Mouse (Mus musculus) lung, postnatal 25 days (tissue): ENCODE data around the gene Zfp3.

Experiments
- DNase-seq: peaks from one replicate; pipeline ENCODE4 v3.0.0; 2022; ENCODE audit warnings: low spot score

Gene Zfp3

DNA sequence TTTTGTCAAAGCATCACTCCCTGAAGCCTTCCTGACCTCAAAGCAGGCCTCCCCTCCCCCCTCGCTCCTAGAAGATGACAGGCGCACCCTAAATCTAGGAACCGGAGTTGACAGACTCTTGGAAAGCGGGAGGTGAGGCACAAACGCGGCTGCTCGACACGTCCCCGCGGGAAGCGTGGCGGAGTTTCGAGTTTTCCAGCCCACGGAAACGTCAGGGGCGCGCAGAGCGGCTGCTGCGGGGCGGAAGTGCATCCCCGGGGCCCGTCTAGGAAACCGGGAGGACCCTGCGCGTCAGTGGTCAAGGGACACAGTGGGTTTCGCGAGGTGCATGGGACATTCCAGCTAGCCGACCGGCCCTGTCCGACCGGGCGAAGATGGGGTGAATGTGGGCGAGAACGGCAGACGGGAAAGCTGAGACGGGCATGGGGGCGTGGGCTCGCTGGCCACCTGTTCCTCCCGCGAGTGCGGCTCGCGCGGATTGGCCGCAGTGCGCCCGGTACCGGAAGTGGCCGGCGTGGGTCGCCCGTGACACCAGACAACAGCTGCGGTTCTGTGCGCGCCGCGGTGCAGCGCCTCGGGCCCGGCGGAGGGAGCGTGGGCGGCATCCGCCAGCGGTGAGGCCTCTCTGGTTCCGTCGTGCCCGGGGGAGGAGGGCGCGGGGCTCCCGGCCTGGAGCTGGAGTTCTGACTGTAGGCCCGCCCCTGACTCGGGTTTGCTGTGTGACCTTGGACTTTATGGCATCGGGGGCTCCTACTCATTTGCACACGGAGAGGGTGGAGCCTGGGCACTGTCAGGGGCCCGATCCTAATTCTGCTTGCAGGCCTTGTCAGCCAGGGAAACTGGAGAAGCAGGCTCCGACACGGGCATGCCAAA lies at the start of gene Zfp3:
TSS of gene Zfp3 (plus strand) at position 274 of the 873 bp plus-strand sequence.
- DNase-seq, result peak; percentile 78

DNA sequence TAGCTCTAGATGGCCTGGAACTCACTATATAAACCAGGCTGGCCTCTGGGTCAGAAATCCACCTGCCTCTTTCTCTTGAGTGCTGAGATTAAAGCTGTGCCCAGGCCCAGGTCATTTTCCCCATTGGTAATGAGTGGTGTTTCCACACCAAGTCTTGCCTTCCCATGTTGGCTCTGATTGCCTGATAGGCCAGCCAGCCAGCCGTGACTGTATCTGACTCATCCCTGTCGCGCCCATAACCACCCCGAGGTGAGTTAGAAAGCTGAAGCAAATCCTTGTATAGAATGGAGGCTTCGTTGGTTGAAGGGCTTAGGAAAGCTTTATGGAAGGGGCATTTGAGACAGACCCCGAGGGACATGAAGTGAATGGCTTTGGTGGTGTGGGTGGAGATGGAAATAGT lies 48.2 kb upstream of the Zfp3 start:
- no peak for DNase-seq

DNA sequence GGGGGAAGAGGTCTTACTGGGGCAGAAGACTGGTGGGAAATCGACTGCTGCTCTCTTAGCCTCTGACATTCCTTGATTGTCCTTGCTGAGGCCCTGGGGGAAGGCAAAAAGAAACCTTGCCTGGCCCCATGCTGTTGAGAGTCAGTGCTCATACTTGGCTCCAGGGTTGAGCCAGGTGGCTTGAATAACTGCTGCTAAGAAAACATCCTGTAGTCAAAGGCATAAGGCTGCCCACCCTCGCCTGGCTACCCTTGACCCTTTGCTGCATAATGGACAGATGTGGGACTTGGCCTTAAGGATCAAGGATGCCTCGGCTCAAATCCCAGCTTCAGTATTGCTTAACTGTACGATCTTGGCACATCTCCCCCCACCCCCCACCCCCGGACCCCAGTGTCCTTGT lies 45.5 kb upstream of the Zfp3 start:
- DNase-seq, result no peak

DNA sequence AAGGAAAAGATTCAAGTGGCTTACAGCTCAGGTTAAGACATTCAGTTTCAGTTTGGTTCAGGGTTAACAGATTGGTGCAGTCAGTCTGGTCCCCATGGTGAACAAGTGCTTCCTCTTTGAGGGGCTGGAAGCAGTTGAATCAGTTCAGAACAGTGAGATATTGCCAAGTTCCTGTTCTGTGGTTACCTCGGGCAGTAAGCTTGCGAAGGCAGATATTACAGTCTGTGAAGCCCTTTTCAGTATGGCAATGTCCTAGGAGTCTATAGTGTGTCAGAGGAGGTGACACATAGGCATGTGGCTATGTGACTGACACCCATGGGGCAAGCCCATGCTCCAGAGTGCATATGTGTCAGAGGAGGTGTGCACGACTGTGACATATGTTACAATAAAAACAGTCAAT lies 43.4 kb upstream of the Zfp3 start:
- peak; percentile 50 for DNase-seq

DNA sequence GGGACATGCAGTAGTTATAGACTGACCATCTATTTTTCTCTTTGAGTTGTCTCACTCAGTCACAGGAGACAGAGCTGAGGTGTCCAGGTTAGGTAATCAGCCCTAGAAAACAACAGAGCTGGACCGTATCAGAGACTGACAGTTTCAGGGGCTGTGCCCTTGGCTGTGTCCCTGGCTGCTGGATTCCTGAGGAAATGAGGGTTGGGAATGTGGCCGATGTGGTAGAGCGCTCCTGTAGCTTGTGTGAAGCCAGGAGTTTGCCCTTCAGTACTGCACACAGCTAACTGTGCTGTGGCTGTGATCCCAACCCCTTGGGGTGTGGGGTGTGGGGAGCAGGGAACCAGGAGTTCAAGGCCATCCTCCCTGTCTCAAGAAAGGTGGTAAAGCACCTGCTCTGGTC lies 42.9 kb upstream of the Zfp3 start:
- DNase-seq, result no peak

DNA sequence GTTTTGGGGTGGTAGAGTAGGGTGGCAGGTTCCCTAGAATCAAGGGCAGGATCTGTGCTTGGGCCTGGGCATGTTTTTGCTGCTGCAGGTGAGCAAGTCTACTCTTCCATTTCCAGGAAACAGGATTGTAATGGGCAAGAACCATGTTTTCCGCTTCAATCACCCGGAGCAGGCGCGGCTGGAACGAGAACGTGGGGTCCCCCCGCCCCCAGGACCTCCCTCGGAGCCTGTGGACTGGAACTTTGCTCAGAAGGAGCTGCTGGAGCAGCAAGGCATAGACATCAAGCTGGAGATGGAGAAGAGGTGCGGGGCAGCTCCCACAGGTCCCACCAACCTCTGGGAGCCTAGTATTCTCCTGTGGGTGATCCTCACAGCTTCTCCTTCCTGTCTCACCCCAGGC lies 39.3 kb upstream of the Zfp3 start:
- DNase-seq, result no peak

DNA sequence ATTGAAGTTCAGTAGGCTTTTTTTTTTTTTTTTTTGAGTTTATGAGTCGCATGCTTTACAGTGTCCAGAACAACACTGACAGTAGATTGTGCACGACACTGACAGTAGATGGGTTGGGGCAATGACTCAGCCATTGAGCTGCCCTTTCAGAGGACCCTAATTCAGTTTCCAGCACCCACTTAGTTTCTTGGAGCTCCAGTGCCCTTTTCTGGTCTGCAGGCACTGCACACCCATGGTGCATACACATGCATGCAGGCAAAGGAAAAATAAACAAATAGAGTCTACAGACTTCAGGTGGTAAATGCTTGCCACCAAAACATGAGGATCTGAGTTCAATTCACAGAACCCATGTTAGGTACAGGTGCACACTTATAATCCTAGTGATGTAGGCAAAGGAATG lies 37.4 kb upstream of the Zfp3 start:
- DNase-seq, result no peak

DNA sequence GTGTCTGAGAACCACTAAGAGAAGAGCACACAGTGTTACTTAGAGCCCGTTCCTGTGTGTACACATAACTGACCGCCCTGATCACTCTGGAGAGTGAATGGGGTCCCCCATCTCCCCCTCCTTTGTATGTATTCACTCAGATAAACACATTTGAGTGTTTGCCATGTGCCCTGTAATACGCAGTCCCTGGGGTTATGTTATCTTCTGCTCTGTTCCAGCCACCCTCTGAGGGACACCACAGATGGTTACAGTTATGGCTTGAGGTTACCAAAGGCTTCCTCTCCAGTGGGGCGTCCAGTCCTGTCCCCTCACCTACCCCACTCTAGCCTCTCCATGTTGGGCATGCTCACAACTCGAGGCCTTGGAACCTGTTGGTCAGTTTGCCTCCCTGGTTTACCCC lies 36.6 kb upstream of the Zfp3 start:
- DNase-seq, result no peak

DNA sequence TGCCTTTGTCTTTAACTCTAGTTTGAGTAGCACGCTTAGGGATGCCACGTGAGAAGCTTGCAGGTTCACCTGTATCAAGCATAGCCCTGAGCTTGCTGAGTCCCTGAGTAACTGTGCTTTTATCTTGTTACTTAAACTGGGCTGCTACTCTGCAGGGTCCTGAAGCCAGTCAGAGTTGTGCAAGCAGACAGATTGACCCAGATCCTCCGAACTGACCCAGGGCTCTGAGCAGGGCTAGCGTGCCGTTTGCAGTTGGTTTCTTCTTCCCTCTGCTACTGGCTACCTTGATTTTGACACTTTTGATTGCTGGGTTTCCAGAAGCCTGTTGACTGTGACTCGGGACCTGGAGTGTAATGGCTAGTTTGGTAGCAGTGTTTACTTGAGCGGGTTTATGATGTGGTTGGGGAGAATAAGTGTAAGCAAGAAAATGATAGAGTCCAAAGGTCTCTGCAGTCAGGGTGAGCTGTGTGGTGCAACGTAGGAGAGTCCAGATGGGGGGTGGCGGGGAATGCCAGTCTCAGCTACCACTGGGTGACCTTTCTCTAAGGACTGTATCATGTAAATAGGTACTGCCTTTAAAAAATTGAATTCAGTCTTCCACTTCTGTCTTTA lies 33.5 kb upstream of the Zfp3 start:
- no peak for DNase-seq

DNA sequence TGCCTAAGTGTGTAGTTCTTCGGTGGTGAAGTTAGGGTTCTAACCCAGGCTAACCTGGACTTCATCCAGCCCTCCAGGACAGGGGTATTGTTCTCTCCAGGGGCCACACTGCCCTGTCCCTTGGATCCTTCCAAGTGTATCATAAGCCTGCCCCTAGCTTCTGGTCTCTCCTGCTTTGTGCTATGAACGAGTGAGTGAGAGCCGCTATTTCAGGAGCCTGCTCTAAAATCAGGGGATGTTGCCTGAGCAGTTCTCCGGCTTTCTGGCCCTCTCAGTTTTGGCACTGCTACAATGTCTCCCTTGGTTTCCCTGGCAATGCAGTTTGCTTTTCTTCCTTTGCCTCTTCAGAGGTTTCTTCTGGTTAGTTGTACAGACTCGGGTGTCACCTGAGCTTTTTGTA lies 32.8 kb upstream of the Zfp3 start:
- no peak for DNase-seq

DNA sequence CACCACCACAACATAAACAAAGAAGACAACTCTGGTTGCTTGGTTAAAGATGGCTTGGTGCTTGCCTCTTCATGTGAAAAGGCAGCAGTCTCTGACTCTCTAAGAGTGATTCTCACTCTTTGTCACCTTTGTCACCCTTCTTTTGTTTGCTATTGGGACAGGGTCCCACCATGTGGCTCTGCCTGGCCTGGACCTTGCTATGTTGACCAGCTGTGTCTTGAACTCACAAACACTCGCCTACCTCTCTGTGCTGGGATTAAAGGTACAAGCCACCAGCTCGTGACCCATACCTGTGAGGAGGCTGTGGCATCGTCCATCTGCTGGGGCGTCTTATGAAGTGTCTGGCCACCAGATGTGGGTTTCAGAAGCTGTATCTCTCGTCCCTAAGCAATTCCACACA lies 30.8 kb upstream of the Zfp3 start:
- no peak for DNase-seq

DNA sequence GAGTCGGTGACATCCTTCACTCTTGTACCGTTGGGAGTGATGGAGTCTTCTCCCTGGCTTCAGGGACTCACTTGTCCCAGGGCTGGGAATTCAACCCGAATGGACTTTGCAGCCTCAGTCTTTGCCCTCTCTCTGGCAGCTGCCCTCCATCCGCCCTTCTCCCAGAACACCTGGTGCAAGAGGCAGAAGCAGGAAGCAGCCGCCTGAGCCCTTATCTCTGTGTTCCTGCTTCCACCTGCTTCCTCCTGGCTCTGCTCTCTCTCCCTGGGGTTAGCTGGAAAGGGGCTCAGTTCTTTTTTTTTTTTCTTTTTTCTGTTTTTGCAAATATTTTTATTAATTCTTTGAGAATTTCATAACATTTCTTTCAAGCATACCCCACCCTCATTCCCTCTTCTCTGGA lies 26.3 kb upstream of the Zfp3 start:
- DNase-seq, result no peak

DNA sequence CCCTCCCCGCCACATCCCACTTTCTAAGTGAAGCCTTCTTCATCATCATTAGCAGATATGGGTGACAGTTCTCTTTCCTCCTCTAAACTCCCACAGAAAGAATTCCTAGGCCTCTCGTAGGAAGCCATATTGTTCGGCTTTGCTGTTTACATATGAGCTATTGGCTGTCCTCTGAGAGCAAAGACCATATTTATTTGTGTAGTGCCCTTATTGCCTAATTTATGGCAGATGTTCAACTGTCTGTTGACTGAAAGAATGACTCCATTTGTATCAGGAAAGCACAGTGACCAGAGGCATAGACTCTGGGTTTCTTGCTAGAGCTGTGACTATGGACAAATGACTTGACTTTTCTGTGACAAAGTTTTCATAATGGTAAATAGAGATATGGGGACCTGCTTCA lies 22.4 kb upstream of the Zfp3 start:
- no peak for DNase-seq

DNA sequence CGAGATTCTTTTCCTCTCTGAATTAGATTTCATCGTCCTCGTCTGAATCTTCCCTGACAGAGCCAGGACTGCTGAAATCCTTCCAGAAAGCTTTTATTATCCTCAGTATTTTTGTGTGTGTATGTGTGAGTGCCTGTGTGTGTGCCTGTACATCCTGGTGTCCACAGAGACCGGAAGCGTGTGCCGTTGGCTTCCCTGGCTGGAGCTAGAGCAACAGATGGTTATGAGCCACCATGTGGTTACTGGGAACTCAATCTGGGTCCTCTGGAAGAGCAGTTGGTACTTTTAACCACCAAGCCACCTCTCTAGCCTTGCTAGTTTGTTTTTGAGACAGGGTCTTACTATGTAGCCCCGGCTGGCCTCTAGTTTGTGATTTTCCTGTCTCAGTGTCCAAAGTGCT lies 21.9 kb upstream of the Zfp3 start:
- DNase-seq, result no peak

DNA sequence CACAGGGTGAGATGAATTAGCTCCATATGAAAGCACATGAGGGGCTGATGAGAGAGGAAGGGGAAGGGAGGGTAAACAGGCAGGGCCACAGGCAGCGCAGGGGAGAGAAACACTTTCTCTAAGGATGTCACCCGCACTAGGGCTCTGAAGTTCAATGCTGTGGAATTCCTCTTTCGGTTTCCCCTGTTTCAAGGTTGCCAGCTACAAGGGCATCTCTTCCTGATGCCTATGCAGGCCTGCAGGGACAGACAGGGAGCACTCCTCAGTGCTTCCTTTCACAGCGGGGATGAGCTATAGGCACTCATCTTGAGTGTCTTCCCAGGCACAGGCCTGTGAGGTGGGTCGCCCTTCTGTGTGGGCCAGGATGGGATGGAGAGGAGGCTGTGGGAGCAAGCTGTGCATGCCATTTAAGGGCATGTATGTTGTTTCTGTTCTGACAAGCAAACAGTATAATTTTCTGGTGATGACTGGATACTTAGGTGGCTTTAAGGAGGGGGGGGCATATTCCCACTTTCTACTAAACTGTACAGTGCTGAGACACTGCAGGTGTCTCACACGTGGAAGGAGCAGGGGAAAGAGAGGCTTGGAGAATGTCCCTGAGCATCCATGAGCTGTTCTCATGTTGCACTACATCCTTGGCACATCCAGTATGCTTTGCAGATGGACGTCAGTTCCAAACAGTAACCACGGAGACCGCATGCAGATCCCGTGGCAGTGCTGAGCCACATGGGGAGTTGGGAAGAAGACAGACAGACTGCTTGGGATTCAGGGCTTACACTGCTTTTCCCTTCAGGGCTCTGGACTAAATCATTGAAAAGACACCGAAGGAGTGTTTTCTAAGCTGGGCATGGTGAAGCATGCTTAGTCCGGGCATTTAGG lies 21.2 kb upstream of the Zfp3 start:
- no peak for DNase-seq

DNA sequence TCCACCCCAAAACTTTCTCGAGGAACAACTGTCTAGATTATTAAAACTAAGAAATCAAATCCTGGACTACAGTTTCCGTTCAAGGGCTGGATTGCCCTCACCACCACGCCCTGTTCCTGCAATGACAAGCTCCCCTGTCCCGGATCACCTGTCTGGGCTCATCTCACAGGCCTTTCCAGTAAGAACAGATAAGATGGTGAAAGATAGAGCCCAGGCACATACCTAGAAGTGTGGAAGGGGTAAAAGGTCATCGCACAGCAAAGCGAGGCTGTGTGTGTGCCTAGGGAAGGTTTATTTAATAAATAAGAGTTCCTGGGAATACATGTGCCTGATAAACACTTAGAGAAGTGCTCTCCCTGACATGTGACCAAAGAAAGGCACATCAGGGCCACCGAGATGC lies 18.4 kb upstream of the Zfp3 start:
- no peak for DNase-seq

DNA sequence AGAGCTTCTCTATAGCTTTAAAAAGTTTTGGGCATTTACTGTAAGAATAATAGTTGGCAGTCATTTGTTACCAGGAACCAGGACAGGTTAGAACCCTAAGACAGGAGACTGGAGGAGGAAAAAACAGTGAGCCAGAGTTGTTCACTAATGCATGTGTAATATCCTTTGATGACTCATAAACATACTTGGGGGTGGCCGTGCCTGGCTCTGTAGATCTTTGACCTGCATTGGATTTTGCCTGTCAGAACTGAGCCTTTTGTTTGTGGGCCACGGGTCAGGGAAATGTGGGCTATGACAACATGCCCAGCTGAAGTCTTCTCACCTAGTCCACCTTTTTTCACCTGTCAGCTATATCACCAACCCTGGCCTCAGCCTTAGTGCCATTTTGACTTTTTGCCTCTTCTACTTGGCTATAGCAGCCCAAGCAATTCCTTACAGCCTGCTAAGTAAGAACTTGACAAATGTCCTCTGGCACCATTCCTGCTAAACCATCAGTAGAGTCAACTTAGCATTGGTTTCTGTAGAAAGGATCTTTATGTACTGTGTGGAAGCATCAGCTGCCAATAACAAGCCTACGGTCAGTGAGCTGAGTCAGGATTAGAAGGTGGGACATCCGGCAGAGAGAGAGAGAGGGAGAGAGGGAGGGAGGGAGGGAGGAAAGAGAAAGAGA lies 16.0 kb upstream of the Zfp3 start:
- no peak for DNase-seq

DNA sequence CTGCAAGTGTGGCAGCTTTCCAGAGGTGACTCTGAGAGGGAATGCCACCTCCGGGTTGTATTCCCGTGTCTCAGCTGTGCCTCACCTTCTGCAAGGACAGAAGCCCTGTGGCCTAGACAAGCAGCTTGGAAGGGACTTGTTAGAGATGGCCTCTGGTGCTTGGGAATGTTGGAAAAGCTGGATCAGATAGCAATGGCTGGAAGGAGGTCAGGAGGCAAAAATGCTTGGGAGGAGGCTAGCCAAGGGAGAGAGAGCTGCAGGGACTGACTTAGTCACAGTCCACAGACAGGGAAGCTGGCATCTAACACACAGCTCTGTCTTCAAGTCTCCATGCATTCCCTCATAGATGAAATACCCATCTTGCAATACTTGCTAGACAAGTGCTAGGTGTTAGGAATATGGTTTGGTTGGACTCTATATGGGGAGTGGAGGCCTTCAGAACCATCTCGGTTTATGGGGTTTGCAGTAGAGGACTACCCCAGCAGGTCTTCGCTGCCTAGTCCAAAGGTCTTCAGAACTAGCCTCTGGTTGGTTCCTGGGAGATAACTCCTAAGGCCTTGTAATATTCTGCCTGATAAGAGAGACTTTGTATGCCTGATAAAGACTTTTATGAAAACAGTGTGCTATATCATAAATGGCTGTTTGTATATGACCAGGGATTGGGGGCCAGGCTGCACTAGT lies 11.5 kb upstream of the Zfp3 start:
- no peak for DNase-seq

DNA sequence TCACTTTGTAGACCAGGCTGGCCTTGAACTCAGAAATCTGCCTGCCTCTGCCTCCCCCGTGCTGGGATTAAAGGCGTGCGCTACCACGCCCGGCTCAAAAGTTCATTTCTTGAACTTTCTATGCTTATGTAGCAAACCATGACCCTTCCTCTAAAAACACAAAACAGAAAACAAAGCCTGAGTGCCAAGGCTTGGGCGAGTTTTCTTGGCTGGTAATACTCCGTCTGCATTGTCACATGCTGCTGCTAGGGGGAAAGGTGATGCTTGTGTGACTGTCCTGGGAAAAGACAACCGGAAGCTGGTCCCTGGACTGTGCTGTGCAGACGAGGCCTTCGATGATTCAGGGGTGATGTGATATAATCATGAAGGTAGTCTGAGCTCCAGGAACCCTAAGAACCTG lies 10.9 kb upstream of the Zfp3 start:
- no peak for DNase-seq

DNA sequence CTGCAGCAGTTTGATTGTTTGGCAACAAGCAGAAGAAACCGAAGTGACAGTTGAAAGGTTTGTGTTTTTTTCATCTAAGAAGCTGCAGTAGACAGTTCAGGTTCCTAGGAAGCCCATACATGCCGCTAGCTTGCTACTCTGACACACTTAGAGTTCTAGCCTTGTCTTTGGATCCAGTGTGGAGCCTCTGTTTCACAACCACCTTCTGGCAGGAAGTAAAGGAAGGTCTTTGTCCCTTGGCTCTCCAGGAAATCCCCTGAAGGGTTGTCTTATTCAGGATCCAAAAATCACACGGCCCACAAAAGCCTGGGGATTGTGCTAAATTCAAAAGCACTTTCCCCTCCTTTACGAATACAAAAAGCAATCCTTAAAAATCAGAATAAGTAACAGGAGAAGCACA lies 9.5 kb upstream of the Zfp3 start:
- DNase-seq, result no peak

DNA sequence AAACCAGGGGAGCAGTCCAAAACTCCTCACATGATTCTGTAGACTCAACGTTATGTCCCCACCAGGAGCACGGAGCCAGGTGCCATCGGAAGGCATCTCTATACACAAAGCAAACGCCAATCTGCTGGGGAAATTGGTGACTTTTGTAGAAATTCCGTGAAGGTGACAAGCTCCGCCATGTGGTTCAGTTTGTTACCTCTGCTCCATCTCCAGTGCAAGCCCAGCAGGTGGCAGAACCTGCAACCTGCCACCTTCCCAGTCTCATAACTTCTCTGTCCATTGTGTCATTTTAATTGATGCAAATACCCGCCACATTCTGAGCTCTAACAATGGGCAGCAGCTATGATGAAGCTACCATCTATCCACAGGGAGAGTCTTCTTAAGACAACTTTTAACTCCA lies 9.1 kb upstream of the Zfp3 start:
- no peak for DNase-seq

DNA sequence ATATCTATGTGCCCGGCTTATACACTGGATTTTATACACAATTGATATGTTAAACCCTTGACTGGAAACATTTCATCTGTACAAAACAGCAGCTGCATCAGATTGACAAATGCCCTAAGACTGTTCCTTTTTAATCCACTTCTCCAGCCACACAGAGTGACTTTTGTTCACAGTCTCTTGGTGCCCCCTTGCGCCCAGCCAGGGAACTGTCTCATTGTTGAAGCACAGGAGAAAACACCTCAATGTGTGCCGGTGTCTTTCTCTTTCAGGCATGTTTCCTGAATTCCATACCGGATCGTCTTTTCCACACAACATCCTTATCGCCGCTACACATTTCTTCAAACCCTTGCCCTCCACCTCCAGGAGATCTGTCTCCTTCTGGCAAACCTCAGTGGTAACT lies 8.4 kb upstream of the Zfp3 start:
- peak; percentile 78 for DNase-seq
